Mouse (Mus musculus): ENCODE results near the gene Myh3. TPM values are rescaled to one million over a fixed set of nuclear protein-coding genes. Genes with fewer than 3 reads are reported as not detected.

Gene Myh3
- polyA plus RNA-seq, 1 experiment from 2014 or later: 13.4 TPM

DNA sequence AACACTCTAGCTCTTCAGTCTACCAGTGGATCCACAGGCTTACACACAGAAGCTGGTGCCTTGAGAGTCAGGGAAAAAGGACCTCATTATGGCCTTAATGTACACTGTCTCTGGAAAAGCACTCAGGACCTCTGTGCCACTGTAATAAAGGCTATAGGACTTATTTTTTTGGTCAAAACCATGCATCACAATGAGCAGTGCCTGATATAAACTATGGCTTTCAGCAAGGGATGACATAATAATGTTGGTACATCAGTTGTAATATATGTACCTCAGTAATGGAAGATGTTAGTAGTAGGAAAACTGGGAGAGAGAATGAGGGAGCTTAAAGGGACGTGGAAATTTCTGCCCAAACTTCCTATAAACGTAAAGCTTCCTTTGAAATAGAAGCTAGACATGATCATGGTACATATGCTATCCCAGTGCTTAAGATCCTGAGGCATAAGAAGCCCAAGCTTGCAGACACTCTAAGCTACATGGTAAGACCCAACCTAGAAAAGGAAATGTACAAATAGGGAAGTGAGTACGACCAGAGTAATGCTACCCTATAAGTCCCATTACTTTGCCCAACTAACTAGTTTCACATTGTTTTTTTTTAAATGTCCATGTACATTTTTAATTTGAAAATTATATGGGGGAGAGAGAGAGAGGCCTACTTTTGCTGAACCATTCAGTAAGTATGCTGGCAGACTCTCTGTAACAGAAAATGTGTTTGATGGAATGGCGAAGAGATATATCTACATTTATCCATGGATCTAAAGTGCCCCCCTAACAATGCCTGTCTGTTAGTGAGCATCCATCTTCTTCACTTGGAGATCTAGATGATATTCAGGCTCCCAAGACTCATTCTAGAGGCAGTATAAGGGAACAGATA, 68.5 kb downstream of the Myh3 start:
- no peaks in the 10 kb centered on the region for H3K27me3 ChIP-seq (replicated peaks)
- H3K27ac ChIP-seq (replicated peaks): no peak overlapping the region
- 94% methylated on average over 4 of the region's 4 CpGs for WGBS
- H3K9me3 ChIP-seq (replicated peaks): no peaks in the 10 kb centered on the region
- H3K36me3 ChIP-seq: no peaks in the 10 kb centered on the region
- no peak for ATAC-seq (ENCODE audit: low FRiP score)
- H3K4me3 ChIP-seq (replicated peaks): no peak overlapping the region
- H3K4me1 ChIP-seq: no peaks in the 10 kb centered on the region
- no peak overlapping the region for H3K4me2 ChIP-seq
- H3K9ac ChIP-seq (replicated peaks): no peak overlapping the region

DNA sequence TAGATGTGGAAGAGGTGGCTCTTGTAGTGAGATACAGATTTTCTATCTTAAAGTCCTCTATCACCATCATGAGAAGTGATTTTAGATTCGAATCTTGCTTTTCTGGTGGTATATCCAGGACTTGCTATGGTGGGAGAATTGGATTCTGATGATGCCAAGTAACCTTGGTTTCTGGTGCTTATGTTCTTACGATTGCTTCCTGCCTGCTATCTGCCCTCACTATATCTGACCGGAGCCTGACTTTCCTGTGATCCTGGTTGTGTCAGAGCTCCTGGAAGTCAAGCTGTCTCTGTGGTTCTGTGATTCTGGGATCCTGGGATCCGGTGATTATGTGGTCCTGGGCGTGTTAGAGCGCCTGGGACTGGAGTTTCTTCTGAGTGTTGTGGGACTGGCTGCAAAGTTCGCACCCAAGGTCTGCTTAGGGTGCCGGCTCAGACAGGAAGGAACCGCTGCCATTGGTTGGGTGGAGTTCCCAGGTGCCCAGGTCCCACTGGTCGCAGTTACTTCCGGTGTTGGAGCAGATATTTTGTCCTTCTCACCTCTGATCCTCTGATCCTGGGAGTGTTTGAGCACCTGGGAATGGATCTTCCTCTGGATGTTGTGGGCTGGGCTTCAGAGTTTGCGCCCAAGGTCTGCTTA, 69.3 kb downstream of the Myh3 start:
- Histone ChIP-seq H3K9me3 (replicated peaks) (no peaks in the 10 kb centered on the region), H3K36me3 (no peaks in the 10 kb centered on the region), H3K4me2 (no peak overlapping the region), H3K27ac (replicated peaks) (no peak overlapping the region), H3K4me3 (replicated peaks) (no peak overlapping the region), H3K27me3 (replicated peaks) (no peaks in the 10 kb centered on the region), H3K9ac (replicated peaks) (no peak overlapping the region), H3K4me1 (no peaks in the 10 kb centered on the region)
- WGBS: 95% methylated on average over 12 of the region's 12 CpGs
- ATAC-seq (ENCODE audit: low FRiP score): no peak

DNA sequence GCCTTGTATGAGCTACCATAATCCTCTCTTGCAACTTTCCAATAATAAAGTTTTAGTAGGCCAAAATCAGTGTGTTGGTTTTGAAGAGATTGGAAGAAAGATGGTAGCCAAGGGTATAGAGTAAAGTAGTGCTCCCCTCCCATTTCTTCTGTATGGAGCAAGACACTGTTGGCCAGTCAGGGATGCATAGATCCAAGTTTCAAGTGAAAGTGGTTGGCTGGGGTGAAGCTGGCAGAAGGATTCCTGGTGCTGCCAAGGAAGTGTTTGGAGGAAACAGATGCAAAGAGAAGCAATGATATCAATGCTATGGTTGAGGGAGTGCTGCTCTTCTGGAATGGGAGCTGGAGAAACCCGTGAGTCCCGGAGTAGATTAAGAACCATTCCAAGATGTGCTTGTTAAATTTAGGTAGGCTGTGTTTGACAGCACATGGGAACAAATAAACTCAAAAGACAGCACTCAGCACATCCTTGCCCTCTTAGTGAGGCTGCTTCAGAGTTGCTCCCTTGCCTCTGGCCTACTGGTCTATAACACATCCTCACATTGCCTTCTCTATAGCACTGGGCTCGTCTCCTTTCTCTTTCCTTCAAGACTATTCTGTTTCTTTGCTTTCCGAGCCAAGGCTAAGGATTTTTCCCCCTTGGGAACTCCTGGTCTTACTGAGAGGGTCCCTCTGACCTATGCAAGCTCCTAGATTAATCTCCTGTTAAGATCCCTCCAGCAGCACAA, 70.3 kb downstream of the Myh3 start:
- no peak overlapping the region for H3K9ac ChIP-seq (replicated peaks)
- no peak overlapping the region for H3K4me2 ChIP-seq
- H3K27ac ChIP-seq (replicated peaks): no peak overlapping the region
- H3K36me3 ChIP-seq: no peaks in the 10 kb centered on the region
- no peak for ATAC-seq (ENCODE audit: low FRiP score)
- peaks cover 4% of the 10 kb centered on the region for H3K4me1 ChIP-seq
- whole genome bisulfite sequencing: 92% methylated on average over 4 of the region's 4 CpGs
- H3K27me3 ChIP-seq (replicated peaks): no peaks in the 10 kb centered on the region
- H3K9me3 ChIP-seq (replicated peaks): no peaks in the 10 kb centered on the region
- no peak overlapping the region for H3K4me3 ChIP-seq (replicated peaks)

DNA sequence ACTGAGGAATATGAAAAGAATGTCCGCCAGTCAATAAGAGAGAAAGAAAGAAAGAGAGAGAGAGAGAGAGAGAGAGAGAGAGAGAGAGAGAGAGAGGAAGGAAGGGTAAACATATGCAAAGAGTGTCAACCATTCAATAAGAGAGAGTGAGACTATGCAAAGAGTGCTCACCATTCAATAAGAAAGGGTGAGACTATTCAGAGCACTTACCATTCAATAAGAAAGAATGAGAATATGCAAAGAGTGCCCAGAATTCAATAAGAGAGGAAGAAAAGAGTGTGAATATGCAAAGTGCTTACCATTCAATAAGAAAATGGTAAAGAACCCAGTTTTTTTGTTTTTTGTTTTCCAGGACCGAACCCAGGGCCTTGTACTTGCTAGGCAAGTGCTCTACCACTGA, 72.1 kb downstream of the Myh3 start:
- 88% methylated on average over 2 of the region's 2 CpGs for WGBS
- no peak for ATAC-seq (ENCODE audit: low FRiP score)
- Histone ChIP-seq H3K27me3 (replicated peaks) (no peaks in the 10 kb centered on the region), H3K4me1 (peaks cover 4% of the 10 kb centered on the region), H3K9ac (replicated peaks) (no peak overlapping the region), H3K4me2 (no peak overlapping the region), H3K4me3 (replicated peaks) (no peak overlapping the region), H3K9me3 (replicated peaks) (no peaks in the 10 kb centered on the region), H3K36me3 (no peaks in the 10 kb centered on the region), H3K27ac (replicated peaks) (no peak overlapping the region)

DNA sequence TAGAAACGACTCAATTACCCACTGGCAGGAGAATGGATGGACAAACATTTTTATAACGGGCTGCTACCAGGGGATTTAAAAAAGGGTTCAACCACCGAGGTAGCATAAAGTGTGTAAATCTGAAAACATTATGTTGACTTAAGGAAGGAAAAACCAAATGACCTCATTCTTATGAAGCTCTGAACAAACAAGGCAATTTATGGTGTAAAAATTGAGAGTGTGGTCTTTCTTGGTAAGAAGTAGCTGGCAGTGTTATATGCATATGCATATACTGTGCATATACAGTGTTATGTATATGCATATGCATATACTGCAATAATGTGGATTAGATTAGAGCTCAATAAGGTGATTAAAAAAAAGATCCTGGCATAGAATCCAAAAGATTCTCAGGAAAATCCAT, 73.1 kb downstream of the Myh3 start:
- H3K9ac ChIP-seq (replicated peaks): no peak overlapping the region
- no peak overlapping the region for H3K4me3 ChIP-seq (replicated peaks)
- no peaks in the 10 kb centered on the region for H3K27me3 ChIP-seq (replicated peaks)
- H3K9me3 ChIP-seq (replicated peaks): no peaks in the 10 kb centered on the region
- H3K27ac ChIP-seq (replicated peaks): no peak overlapping the region
- no peak overlapping the region for H3K4me2 ChIP-seq
- WGBS: 69% methylated on average over 3 of the region's 3 CpGs
- ATAC-seq (ENCODE audit: low FRiP score): no peak
- H3K4me1 ChIP-seq: peaks cover 4% of the 10 kb centered on the region
- H3K36me3 ChIP-seq: no peaks in the 10 kb centered on the region

Small RNA genes lying within 50 kb of the gene (microRNA-seq; reads per million reads assigned to microRNA genes)
- not detected for gene Mir6923

Other genes starting within 250 kb of the Myh3 start
- 16.0 and 17.2 TPM in 2 replicates for gene Pirt, start 166.3 kb upstream of the Myh3 start, polyA plus RNA-seq (2015; fragmentation: Nextera tagmentation; extraction: Ambion mirVana)
- not detected in 2 replicates for gene Tmem238l, start 121.7 kb upstream of the Myh3 start, polyA plus RNA-seq (2015; fragmentation: Nextera tagmentation; extraction: Ambion mirVana)
- gene Tmem220, start 53.1 kb upstream of the Myh3 start, polyA plus RNA-seq (2015; fragmentation: Nextera tagmentation; extraction: Ambion mirVana): 0.51 and 0.59 TPM in 2 replicates
- 31.5 and 31.7 TPM in 2 replicates for gene Adprm, start 25.7 kb upstream of the Myh3 start, polyA plus RNA-seq (2015; fragmentation: Nextera tagmentation; extraction: Ambion mirVana)
- gene Sco1, start 25.6 kb upstream of the Myh3 start, polyA plus RNA-seq (2015; fragmentation: Nextera tagmentation; extraction: Ambion mirVana): 12.3 and 12.7 TPM in 2 replicates
- 0.20 and 0.22 TPM in 2 replicates for gene Myh2, start 92.7 kb downstream of the Myh3 start, polyA plus RNA-seq (2015; fragmentation: Nextera tagmentation; extraction: Ambion mirVana)
- 0.09 and 0.10 TPM in 2 replicates for gene Myh1, start 121.8 kb downstream of the Myh3 start, polyA plus RNA-seq (2015; fragmentation: Nextera tagmentation; extraction: Ambion mirVana)
- gene Myh4, start 159.7 kb downstream of the Myh3 start, polyA plus RNA-seq (2015; fragmentation: Nextera tagmentation; extraction: Ambion mirVana): not detected in 2 replicates
- gene Myh8, start 198.8 kb downstream of the Myh3 start, polyA plus RNA-seq (2015; fragmentation: Nextera tagmentation; extraction: Ambion mirVana): 3.1 and 6.1 TPM in 2 replicates
- gene Myh13, start 243.4 kb downstream of the Myh3 start, polyA plus RNA-seq (2015; fragmentation: Nextera tagmentation; extraction: Ambion mirVana): 0.08 and 0.22 TPM in 2 replicates